8 mouse cellular contexts compared by ENCODE assay signal in the genomic region with DNA sequence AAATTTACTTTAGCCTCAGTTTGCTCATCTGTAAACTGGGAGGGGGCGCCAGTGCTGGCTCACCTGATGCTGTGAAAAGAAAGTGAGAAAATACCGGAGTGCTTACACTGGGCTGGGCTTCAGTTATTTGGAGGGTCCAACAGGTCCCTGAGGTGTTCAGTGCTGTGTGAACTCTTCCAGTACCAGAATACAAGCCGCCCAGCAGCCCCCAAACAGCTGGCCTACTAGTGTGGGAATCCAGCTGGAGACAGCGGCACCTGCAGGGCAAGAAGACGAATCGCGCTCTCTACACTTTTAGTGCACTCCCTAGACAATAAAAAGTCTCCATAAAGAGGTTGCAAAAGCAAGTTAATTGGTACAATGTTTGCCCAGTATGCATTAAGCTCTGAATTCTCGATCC. TPM values are rescaled to one million over a fixed set of nuclear protein-coding genes. Genes with fewer than 3 reads are reported as not detected.
DNase-seq lines count a peak whose midpoint lies in the region; ATAC-seq and TF ChIP-seq lines count a peak whose summit lies in the region.

No protein-coding gene starts in this region.

- peak overlapping the region; percentile 69 to 98 for H3K4me3 ChIP-seq in ES-E14 (ENCODE audit: insufficient read depth in 1 of 2, low read depth in 1 of 2, low read length in 2 of 2, poor library complexity in 1 of 2, severe bottlenecking in 1 of 2)
- H3K4me3 ChIP-seq in forebrain, embryonic 12.5 days (replicated peaks) = peak overlapping the region; percentile 93
- peak overlapping the region; percentile 95 for H3K4me3 ChIP-seq in layer of hippocampus, adult 2 months
- H3K4me3 ChIP-seq in lung, embryonic 16.5 days (ENCODE audit: low read length) = peak overlapping the region; percentile 95
- peak overlapping the region; percentile 48 for H3K4me3 ChIP-seq in olfactory bulb, adult 2 months (ENCODE audit: insufficient read depth, low read depth, low read length)

- peak; percentile 79 for TF ChIP-seq CTCF in layer of hippocampus, adult 2 months (conservative IDR thresholded peaks at IDR 0.05)
- TF ChIP-seq CTCF in olfactory bulb, adult 2 months (IDR thresholded peaks at IDR 0.05; ENCODE audit: insufficient read depth, low read depth, low read length) = peak; percentile 71; the same call in 1 of the 2 replicates

- no peaks in the 10 kb centered on the region for H3K9me3 ChIP-seq in ES-E14 (ENCODE audit: control insufficient read depth, insufficient read depth, low read depth, low read length)
- no peaks in the 10 kb centered on the region for H3K9me3 ChIP-seq in forebrain, embryonic 12.5 days
- H3K9me3 ChIP-seq in lung, embryonic 16.5 days (ENCODE audit: control insufficient read depth, low read length) = no peaks in the 10 kb centered on the region

- peak; percentile 59 for DNase-seq in ES-E14 (ENCODE audit: low read depth, low spot score)
- peak; percentile 51 for DNase-seq in c-Kit-negative CD71-positive TER-119-positive erythroid progenitor cells, embryonic 14.5 days (ENCODE audit: low read depth, low spot score)
- peak; percentile 63 to 69 for DNase-seq in heart, postnatal 36 days
- peak; percentile 19 to 29 for DNase-seq in layer of hippocampus, adult 2 months (ENCODE audit: low spot score in 2 of 2)
- peak; percentile 69 for DNase-seq in thymus, postnatal 25 days

- intact Hi-C loops in heart, postnatal 36 days (cut with DNase I) = loop anchor here (1.0 to 2.0 kb wide), 3 partner anchors 37 to 104 kb away; a partner anchor contains a TSS

- peak overlapping the region; percentile 42; the same call in 1 of the 2 replicates for H3K27ac ChIP-seq in ES-E14 (ENCODE audit: insufficient read depth, low read depth, low read length, poor library complexity, severe bottlenecking)
- peak overlapping the region; percentile 78 for H3K27ac ChIP-seq in forebrain, embryonic 12.5 days
- H3K27ac ChIP-seq in layer of hippocampus, adult 2 months = peak overlapping the region; percentile 95
- H3K27ac ChIP-seq in lung, embryonic 16.5 days (ENCODE audit: low read length) = peak overlapping the region; percentile 76
- no peak overlapping the region for H3K27ac ChIP-seq in olfactory bulb, adult 2 months (ENCODE audit: insufficient read depth, low read depth, low read length)

- in situ Hi-C loops in ES-E14 (cut with MboI; ENCODE audit: low sequenced_read_pairs in 2 of 2, unreplicated experiment in 2 of 2) = no loop called here

- no peaks in the 10 kb centered on the region for H3K27me3 ChIP-seq in forebrain, embryonic 12.5 days
- no peaks in the 10 kb centered on the region for H3K27me3 ChIP-seq in lung, embryonic 16.5 days (ENCODE audit: control insufficient read depth, insufficient read depth, low read depth, low read length)

- peaks cover 6% of the 10 kb centered on the region; the same call in 1 of the 2 replicates for H3K36me3 ChIP-seq in ES-E14 (ENCODE audit: control insufficient read depth, insufficient read depth, low read length, poor library complexity, severe bottlenecking)
- peaks cover 16% of the 10 kb centered on the region for H3K36me3 ChIP-seq in forebrain, embryonic 12.5 days (replicated peaks)
- peaks cover 3% of the 10 kb centered on the region for H3K36me3 ChIP-seq in lung, embryonic 16.5 days (ENCODE audit: control insufficient read depth, insufficient read depth, low read length)

- H3K4me1 ChIP-seq in ES-E14 (ENCODE audit: control insufficient read depth in 2 of 2, insufficient read depth in 2 of 2, low read length in 2 of 2, poor library complexity in 1 of 2) = peaks cover 0 to 16% of the 10 kb centered on the region in 2 experiments; a peak in 1 of 4 replicates
- H3K4me1 ChIP-seq in forebrain, embryonic 12.5 days = peaks cover 19% of the 10 kb centered on the region
- peaks cover 14% of the 10 kb centered on the region for H3K4me1 ChIP-seq in lung, embryonic 16.5 days (replicated peaks; ENCODE audit: control insufficient read depth, insufficient read depth, low read length)
- peaks cover 3% of the 10 kb centered on the region for H3K4me1 ChIP-seq in olfactory bulb, adult 2 months (ENCODE audit: control insufficient read depth, insufficient read depth, low read length)

- no peak for TF ChIP-seq POLR2A in olfactory bulb, adult 2 months (IDR thresholded peaks at IDR 0.05; ENCODE audit: insufficient read depth, low read depth, low read length)

- peak; percentile 54 for ATAC-seq in forebrain, embryonic 12.5 days (ENCODE audit: low FRiP score)
- peak; percentile 56 for ATAC-seq in lung, embryonic 16.5 days (ENCODE audit: low read depth)

- H3K9ac ChIP-seq in ES-E14 (ENCODE audit: insufficient read depth, low read depth, low read length, poor library complexity, severe bottlenecking) = peak overlapping the region; percentile 58; the same call in 1 of the 2 replicates
- H3K9ac ChIP-seq in forebrain, embryonic 12.5 days = peak overlapping the region; percentile 56
- peak overlapping the region; percentile 59 for H3K9ac ChIP-seq in lung, embryonic 16.5 days (ENCODE audit: low read length)

- peak overlapping the region; percentile 77 for H3K4me2 ChIP-seq in forebrain, embryonic 12.5 days
- H3K4me2 ChIP-seq in lung, embryonic 16.5 days (ENCODE audit: low read depth, low read length) = peak overlapping the region; percentile 77

- WGBS in forebrain, embryonic 12.5 days = 14% methylated on average over 8 of the region's 8 CpGs
- whole genome bisulfite sequencing in lung, embryonic 16.5 days = 15% methylated on average over 8 of the region's 8 CpGs
- WGBS in olfactory bulb, adult 2 months = 11% methylated on average over 8 of the region's 8 CpGs

TF ChIP-seq in ES-E14, 5 proteins besides CTCF, POLR2A, EP300 and RAD21:
- TF ChIP-seq ZC3H11A (IDR thresholded peaks at IDR 0.05; ENCODE audit: borderline replicate concordance, low read depth, low read length) = no peak
- TF ChIP-seq ZNF384 (IDR thresholded peaks at IDR 0.05; ENCODE audit: low read depth, low read length) = 0 out of 2 replicates have a peak, but pooled peaks have one; percentile 35
- TF ChIP-seq HCFC1 (IDR thresholded peaks at IDR 0.05; ENCODE audit: borderline replicate concordance, insufficient read depth, low read length) = no peak
- no peak for TF ChIP-seq MAFK (IDR thresholded peaks at IDR 0.05; ENCODE audit: insufficient read depth, low read depth, low read length)

RNA-seq across cellular contexts. Expression of a gene that starts 0.7 kb away (rescaled TPM):
- total RNA-seq in ES-E14 (2012; rRNA removed) = 111 TPM in 2 replicates
- polyA plus RNA-seq in forebrain, embryonic 12.5 days (2016; fragmentation: Nextera tagmentation; extraction: Ambion mirVana) = 133 and 134 TPM in 2 replicates
- total RNA-seq in heart, postnatal 36 days (2021) = 10 to 100 TPM; 62.9 to 67.7 TPM
- total RNA-seq in layer of hippocampus, adult 2 months (2021) = 10 to 100 TPM; 74.7 to 75.2 TPM
- 167 and 169 TPM in 2 replicates for polyA plus RNA-seq in lung, embryonic 16.5 days (2015; fragmentation: Nextera tagmentation; extraction: Ambion mirVana)
- 317 TPM in 1 of 2 replicates, not detected in the other for polyA plus RNA-seq in olfactory bulb, adult 2 months (2012; ENCODE audit: insufficient read depth, insufficient read length, low replicate concordance, missing spikeins)

RNA-seq across cellular contexts. Expression of a gene that starts 3.3 kb away (rescaled TPM):
- 0.36 and 0.53 TPM in 2 replicates for total RNA-seq in ES-E14 (2012; rRNA removed)
- polyA plus RNA-seq in forebrain, embryonic 12.5 days (2016; fragmentation: Nextera tagmentation; extraction: Ambion mirVana) = 0.10 TPM in 1 of 2 replicates, not detected in the other
- not detected for total RNA-seq in heart, postnatal 36 days (2021)
- total RNA-seq in layer of hippocampus, adult 2 months (2021) = not detected
- polyA plus RNA-seq in lung, embryonic 16.5 days (2015; fragmentation: Nextera tagmentation; extraction: Ambion mirVana) = 0.14 and 0.35 TPM in 2 replicates
- polyA plus RNA-seq in olfactory bulb, adult 2 months (2012; ENCODE audit: insufficient read depth, insufficient read length, low replicate concordance, missing spikeins) = not detected in 2 replicates

RNA-seq across cellular contexts. Expression of a gene that starts 24.0 kb away (rescaled TPM):
- 67.2 and 87.6 TPM in 2 replicates for total RNA-seq in ES-E14 (2012; rRNA removed)
- 129 and 134 TPM in 2 replicates for polyA plus RNA-seq in forebrain, embryonic 12.5 days (2016; fragmentation: Nextera tagmentation; extraction: Ambion mirVana)
- total RNA-seq in heart, postnatal 36 days (2021) = 10 to 100 TPM; 58.4 to 68.6 TPM
- 100 to 1,000 TPM; 259 to 279 TPM for total RNA-seq in layer of hippocampus, adult 2 months (2021)
- polyA plus RNA-seq in lung, embryonic 16.5 days (2015; fragmentation: Nextera tagmentation; extraction: Ambion mirVana) = 82.0 and 82.1 TPM in 2 replicates
- 347 and 447 TPM in 2 replicates for polyA plus RNA-seq in olfactory bulb, adult 2 months (2012; ENCODE audit: insufficient read depth, insufficient read length, low replicate concordance, missing spikeins)

RNA-seq across cellular contexts. Expression of a gene that starts 37.1 kb away (rescaled TPM):
- total RNA-seq in ES-E14 (2012; rRNA removed) = 4.4 and 5.1 TPM in 2 replicates
- 14.4 and 16.1 TPM in 2 replicates for polyA plus RNA-seq in forebrain, embryonic 12.5 days (2016; fragmentation: Nextera tagmentation; extraction: Ambion mirVana)
- total RNA-seq in heart, postnatal 36 days (2021) = 10 to 100 TPM; 12.4 to 12.9 TPM
- total RNA-seq in layer of hippocampus, adult 2 months (2021) = 1 to 10 TPM; 5.8 to 8.3 TPM
- polyA plus RNA-seq in lung, embryonic 16.5 days (2015; fragmentation: Nextera tagmentation; extraction: Ambion mirVana) = 15.2 and 15.4 TPM in 2 replicates
- polyA plus RNA-seq in olfactory bulb, adult 2 months (2012; ENCODE audit: insufficient read depth, insufficient read length, low replicate concordance, missing spikeins) = not detected in 2 replicates
